Mouse (Mus musculus) gastrocnemius, postnatal 25 days (tissue): ENCODE measurements around the gene Arhgap35. TPM values are rescaled to one million over a fixed set of nuclear protein-coding genes. Genes with fewer than 3 reads are reported as not detected.
A peak's percentile ranks its signal among the peaks of the same experiment; 100 is the strongest.
"Not testable (repeated sequence)": the region's sequence is repeated elsewhere in the genome, so short reads cannot be mapped to it uniquely, and the experiment has no call there.

Experiments
- DNase-seq: peaks from one replicate; pipeline ENCODE4 v3.0.0; 2022
- long read RNA-seq, 2 experiments: library from polyadenylated mRNA; stranded (forward); transcript quantifications; one replicate each; pipeline ENCODE4 v2.0.0; 2021
- total RNA-seq, 2 experiments: library from RNA; stranded (reverse); gene quantifications; 1 replicate in 1 of 2; 2 replicates in 1 of 2; pipeline ENCODE4 v1.2.3; 2021

The Arhgap35 gene
- 10 to 100 TPM; 15.3 to 16.5 TPM for total RNA-seq
- long read RNA-seq, experiment 1, partial matches to known transcripts, result 0 of 44 reads
- long read RNA-seq, experiment 1, other reads (novel, unspliced or antisense), result 44 of 44 reads
- long read RNA-seq, experiment 2, partial matches to known transcripts, result 0 of 26 reads
- long read RNA-seq, experiment 2, other reads (novel, unspliced or antisense), result 26 of 26 reads

DNA sequence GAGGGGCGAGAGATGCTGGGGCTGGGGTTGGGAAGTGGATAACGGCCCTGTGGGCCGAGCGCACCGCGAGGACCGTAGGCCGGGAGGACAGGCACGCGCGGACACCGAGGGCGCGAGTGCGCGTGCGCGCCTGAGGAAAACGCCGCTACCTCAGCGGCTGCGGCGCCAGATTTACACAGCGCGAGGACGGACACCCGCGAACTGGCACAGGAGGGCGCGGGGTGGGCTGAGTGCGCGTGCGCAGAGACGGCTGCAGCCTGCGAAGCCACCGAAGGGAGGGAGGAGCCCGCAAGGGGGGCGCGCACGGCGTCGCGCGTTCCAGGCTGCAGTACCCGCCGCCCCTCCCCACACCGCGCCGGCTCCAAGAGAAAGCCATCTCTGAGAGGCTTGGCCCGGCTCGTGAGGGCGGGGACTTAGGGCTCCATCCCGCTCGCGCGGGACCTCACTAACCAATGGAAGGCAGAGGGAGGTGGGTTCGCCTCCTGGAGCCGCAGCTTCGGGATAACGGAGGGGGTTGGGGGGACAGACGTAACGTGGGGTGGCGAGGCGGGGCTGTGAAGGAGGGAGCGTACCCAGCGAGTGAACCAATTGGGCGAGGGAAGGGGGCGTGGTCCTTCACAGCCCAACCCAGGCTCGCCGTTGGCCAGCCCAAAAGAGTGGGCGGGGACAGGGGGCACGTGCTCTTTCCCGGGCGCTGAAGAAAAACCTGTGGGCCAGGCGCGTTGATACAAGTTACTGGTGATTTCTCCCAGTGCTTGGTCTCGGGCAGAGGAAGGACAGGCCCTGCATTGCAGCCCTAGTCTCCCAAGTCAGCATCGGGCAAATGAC lies at the start of gene Arhgap35:
Gene Arhgap35, minus strand, starts transcription at position 106 of the 828 bp plus-strand sequence.
- peak; percentile 100 for DNase-seq

DNA sequence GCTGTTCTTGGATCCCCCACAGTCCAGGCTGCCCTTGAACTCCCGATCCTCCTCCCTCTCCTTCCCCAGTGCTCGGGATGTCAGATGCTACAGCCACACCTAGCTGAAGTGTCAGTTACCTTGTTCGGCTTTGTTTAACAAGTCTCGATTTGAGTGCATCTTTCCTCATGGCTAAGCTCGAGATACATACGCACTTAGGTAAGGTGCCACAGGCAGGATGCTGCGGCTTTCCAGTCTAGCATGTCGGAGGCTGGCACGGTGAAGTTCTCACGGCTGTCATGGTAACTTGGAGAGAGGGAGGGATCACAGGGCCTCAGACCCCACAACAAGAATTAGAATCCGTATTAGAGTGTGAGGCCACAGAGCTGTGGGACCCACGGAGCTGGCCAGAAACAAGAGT lies 29.5 kb upstream of the Arhgap35 start:
- DNase-seq, result no peak

DNA sequence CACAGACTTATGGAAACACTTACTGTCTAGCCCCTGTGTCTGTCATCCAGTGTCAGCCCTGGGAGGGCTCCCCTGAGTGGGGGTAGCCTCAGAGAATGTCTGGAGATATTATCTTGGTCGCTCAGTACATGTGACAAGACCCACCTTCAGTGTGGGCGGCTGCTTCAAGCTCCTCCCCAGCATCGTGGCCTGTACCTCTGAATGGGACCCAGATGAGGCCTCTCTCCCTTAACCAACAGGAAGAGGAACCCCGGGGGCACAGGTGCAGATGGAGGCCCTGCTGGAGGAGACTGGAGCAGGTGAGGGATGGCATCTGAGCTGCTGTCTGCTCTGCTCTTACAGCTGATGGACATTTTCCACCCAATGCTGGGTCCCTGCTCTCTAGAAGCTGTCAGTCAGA lies 28.3 kb upstream of the Arhgap35 start:
- DNase-seq, result not testable (repeated sequence)

DNA sequence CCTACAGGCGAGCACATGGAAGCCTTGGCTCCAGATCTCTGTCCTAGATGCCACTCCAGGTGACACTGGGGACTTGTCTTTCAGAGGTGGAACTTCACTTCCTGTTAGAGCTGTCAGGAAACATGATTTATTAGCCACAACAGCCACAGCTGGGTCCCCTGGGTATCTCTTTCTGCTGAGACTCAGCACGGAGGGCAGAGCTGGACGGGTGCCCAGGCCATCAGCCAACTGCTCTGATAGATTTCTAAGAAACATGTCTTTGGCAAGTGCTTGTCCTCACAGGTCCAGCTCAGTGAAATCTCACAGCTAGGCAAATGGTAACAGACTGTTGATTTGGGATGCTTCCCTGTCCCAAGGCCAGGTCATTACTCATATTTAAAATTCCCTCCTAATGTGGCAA lies 24.2 kb upstream of the Arhgap35 start:
- DNase-seq, result peak; percentile 83

DNA sequence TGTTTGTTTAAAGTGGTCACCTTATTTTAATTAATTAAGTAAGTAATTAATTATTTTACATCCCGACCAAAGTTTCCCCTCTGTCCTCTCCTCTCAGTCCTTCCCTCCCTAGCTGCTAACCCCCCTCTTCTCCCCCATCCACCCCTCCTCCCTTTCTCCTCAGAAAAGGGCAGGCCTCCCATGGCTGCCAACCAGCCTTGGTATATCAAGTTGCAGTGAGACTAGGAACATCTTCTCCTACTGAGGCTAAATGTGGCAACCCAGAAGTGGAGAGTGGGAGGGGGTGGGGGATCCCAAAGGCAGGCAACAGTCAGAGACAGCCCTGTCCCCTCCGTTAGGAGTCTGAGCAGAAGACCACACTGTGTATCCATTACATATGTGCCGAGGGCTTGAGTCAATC lies 20.3 kb upstream of the Arhgap35 start:
- peak; percentile 49 for DNase-seq

DNA sequence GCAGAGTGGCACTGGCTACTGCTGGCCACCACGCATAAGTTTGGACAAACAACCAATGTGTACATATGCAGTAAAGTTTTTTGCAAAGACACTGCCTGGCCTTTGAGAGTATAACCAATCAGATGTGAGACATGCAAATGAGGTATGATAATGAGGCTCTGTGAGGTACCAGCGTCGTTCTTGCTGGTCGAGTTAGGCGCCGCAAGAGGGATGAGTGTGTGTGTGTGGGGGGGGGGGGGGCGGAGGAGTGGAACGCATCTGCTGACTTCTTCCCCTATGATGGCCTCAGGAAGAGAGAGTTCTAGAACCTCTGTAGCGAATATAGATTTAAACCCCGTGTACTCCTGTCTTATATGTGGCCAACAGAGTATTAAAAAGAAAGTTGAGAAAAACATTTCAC lies 19.1 kb upstream of the Arhgap35 start:
- DNase-seq, result not testable (repeated sequence)

DNA sequence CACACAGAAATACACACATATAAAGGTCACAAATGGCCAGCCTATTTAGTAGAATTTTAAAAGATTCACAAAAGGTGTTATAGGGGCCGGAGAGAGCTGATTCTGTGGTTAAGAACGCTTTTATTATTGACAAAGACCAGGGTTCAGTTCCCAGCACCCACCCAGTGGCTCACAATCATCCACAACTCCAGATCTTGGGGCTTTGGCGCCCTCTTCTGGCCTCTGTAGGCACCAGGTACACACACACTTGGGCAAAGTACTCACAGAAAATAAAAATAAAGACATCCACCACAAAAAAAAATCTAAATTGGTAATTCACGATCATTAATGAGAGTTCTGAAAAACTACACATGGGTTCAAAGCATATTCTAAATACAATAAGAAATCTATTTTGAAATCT lies 17.1 kb upstream of the Arhgap35 start:
- no peak for DNase-seq

DNA sequence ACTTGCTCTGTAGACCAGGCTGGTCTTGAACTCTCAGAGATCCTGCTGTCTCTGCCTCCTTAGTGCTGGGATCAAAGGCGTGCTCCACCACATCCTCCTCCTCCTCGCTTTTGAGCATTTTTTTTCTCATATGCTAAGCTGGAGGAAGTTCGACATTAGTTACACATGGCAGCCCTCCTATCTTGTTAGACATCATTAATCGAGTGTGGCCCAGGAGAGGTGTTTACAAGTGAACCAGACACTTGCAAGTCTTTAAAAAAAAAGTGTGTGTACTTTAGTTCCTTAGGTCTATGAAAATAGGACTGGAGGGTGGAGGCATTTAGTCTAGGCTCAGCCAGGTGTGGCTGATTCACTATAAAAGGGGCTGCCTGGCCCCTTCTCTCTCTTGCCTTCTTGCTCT lies 16.2 kb upstream of the Arhgap35 start:
- DNase-seq, result no peak

DNA sequence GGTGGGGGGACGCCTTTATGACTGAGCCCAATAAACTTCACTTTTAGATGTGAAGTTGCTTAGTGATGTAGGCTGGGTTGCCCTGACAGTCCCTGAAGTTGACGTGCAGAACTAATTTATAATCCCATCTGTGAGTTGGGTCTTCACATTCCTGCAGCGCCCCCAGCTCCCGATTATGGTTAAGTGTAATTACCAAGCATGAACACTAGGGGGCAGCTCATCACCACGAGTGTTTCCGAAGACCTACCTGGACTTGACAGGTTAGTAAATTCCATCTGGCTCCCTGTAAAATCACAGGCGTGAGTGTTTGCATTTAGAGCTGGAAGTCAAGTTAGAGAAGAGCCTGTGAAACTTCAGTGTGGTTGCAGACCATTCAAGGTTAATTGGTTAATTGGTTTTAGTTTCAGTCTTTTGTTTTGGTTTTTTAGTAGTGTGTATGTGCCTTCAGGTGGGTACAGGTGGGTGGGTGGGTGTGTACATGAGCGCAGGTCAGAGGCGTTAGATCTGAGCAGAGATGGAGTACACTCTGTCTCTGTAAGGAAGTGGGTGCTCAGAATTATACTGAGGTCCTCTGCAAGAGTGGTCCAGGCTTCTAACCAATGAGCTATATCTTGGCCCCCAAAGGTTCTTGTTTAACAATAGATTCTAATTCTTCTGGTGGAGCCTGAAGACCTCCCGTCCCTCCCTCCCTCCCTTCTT lies 15.0 kb upstream of the Arhgap35 start:
- no peak for DNase-seq

DNA sequence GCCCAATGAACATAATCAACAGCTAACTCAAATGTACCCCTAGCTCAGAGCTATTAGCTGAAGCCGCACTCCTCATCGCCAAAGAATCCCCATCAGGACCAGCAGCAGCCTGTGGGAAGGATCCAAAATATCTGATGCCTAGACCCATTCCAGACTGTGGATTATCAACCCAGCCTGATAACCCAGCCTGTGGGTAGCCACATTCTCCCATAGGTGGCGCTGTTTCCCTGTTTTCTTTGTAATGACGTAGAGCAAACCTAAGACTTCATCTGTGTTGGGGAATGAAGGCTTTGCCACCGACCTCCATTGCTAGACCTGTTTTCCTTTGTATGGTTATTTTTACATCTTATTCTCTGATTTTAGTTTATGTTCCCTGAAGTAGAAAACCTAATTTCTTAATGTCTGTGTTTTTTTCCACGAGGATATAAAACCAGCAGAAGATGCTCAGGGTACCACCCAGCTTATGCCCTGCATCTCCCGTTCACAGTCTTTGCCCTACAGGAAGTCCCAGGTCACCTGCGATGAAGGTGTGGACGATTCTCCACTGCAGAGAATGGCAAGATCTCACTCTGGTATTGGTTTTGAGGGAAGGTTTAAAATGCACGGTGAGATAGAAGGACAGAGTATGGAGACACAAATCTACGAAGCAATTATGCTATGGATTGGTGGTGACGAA lies 13.4 kb upstream of the Arhgap35 start:
- no peak for DNase-seq

DNA sequence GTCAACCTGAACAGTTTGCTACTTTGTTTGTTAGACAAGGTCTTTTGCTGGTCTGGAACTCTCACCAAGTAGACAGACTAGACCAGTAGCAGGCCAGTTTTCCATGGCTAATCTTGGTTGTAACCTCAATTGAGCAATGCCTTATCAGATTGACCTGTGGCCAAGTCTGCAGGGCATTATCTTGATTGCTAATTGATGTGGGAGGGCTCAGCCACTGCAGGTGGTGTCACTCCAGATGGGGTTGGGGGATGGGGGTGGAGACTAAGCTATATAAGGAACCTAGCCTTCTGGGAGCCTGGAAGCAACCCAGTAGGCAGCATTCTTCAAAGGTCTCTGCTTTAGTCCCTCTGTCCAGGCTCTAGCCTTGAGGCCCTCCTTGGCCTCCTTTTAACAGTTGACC lies 8.9 kb upstream of the Arhgap35 start:
- DNase-seq, result no peak

DNA sequence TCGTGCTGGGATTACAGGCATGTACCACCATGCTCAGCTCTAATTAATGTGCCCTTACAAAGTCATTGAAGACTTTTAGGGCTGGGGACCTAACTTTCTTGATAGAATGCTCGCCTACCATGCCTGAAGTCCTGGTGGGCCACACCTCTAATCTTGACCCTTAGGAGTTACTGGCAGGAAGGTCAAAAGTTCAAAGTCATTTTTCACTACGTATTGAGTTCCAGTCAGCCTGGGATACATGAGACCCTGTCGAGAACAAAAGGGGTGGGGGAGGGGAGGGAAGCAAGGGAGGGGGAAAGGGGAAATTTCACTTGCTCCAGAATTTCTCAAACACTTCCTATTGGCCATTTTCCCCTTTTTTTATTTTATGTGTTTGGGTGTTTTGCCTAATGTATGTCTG lies 8.3 kb upstream of the Arhgap35 start:
- no peak for DNase-seq

DNA sequence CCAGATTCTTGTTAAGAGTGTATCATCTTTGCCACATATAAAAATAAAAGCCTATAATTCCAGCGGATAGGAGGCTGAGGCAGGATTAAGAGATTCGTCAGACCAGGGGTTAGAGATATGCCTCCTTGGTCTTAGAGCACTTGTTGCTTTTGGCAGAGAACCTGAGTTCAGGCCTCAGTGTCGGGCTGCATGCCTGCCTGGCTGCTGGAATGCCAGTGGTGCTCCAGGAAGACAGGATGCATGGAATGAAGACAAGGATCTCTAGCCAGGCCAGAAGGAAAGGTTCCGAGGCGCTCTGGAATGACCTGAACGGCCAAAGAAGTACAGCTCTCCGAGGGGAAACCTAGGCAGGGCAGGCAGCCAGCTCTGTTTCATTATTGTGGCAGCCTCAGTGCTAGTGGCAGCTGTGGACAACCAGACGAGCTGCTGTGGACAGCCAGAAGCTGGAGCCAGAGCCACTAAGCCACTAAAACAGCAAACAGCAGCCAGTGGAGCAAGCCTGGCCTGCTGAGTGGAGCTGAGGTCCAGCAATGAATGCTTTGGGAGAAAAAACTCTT lies 6.4 kb upstream of the Arhgap35 start:
- DNase-seq, result no peak

DNA sequence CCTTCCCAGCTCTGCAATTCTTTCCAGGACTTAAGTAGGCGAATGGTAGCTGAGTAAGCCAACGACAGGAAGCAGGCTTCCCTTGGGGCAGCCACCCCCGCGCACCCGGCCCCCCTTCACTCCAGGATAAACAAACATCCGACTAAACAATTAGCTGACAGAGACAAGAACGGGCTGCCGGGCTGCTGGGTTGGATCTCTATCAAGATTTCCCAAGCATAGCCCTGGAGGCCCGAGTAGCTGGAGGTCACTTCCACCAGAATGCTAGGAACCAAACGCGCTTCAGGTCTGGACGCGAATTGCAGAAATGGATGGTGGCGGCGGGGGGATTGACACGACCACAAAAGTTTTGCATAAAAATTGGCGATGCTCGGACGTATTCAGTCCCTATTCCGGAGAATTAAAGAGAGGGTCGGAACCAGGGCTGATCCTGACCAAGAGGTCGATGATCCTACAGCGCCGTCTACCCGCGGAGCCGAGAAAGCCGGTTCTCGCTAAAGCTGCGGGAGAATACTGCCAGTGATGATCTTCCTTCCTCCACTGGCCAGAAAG lies 3.9 kb upstream of the Arhgap35 start:
- DNase-seq, result peak; percentile 77

DNA sequence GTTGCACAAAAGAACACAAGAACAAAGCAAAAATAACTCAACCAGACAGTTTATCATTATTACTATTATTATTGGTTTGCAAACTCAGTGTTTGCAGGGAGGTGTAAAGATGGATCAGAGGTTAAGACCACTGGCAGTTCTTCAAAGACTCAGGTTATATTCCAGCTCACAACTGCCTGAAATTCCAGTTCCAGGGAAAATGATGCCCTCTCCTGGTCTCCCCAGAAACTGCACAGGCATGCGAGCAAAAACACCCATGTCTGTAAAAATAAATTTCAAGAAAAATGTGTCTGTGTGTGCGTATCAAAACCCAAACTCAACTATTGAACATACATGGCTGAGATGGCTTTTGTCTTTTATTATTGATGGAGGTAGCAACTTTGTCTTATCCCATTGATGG lies 2.3 kb upstream of the Arhgap35 start:
- DNase-seq, result no peak

DNA sequence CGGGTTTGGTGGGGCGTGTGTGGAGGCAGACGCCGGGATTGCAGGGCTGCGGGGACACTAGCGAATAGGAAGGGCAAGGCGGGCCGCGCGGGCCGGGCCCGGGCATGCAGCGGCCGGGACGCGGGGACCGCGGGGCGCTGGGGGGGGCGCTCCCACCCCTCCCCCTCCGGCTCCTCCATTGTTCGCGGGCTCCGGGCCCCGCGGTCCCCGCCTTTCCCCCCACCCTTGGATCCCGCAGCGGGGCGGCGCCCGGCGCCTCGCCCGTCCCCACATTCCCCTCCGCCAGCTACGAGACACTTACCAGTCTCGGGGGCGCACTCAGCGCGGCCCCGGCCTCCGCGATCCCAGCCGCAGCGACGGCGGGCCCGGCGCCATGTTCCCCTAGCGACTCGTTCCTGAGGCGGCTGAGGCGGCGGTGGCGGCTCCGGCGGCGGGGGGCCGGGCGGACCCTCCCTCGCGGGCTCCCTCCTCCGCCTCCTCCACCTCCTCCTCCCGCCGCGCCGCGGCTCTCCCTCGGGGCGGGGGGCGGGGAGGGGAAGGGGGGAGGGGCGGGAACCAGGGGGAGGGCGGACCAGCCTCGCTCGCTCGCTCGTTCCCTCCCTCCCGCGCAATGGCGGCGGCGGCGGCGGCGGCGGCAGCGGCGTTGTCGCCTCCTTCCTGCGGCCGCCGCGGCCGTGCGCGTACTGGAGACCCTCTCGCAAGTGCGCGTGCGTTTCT lies 464 bp downstream of the Arhgap35 start:
- peak; percentile 84 for DNase-seq

DNA sequence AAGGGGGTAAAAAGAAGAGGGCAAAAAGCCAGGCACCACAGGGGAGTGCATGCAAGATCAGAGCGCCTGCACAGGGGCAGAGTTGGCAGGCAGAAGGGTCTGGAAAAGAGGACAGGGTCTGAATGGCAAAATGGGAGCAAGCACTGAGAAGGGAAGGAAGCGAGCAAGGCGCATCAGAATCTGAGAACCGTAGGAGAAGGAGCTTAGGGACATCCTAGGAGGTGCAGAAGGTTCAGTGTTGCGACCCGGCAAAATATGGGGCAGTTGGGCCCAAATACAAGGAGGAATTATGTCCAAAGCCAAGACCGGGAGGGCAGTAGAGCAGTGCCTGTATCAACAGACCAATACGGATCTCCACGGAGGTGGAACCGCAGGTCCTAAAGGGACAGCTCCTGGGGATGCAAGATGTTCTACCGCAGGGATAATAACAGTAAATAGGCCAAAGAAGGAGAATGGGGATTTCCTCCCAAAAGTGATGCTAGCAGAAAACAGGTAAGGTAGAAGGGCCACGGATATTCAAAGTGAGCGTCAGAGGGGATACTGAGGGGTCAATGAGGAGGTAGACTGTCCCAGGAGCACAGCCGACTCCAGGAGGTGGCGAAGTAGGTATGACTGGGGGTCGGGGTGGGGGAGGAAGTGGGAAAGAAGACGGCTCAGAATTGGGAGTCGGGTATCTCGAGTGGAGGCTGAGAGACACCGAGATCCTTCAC lies 1.2 kb downstream of the Arhgap35 start:
- DNase-seq, result no peak

DNA sequence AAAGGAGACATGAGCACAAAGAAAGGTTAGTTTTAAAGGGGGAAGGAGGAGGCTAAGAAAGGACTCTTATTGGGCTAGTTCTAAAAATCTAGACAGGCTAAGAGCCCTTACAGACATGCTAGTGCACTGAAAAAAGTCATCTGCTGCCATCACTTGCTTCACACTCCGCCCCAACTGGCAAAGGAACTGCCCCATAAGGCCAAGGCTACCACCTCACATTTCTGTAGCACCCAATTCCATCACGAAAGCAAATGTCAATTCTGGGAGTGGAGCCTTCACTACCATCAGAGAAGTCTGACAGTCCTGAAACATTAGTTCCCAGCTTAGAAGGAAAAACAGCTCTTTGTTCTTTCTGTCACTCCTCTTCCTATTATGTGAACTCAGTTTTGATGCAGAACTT lies 4.4 kb downstream of the Arhgap35 start:
- DNase-seq, result no peak

DNA sequence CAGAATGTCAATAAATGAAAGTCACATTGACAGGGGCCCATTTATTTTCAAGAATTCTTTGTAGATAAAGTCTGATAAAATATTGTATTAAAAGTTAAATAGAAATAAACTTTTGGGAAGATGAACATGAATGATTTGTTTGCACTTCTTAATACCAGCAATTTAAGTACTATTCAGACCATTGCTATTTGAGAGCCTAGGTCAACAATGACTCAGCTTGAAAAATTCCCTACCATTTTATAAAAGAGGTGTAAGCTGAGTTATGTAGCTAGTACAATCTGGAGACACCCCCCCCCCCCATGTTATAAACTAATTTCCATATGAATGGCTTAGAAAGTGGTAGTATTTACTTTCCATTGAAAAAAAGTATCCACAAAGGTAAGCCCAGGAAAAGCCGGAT lies 5.8 kb downstream of the Arhgap35 start:
- no peak for DNase-seq

DNA sequence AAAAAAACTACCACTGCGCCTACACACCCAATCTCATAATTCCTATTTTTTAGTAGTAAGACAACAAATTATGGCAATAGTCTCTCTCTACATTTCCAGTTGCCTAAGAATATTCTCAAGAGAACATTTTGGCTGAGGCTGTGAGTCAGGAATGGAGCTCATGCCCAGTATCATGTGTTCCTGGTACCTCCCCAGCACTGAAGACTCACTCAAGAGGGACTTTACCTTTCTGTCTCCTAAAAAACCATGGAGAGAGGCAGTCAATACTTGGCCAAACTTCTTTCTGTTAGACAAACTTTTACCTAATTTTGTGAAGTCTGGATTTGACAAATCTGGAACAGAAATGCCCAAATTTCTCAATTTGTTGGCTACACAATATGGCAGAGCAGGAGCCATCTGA lies 6.7 kb downstream of the Arhgap35 start:
- no peak for DNase-seq

DNA sequence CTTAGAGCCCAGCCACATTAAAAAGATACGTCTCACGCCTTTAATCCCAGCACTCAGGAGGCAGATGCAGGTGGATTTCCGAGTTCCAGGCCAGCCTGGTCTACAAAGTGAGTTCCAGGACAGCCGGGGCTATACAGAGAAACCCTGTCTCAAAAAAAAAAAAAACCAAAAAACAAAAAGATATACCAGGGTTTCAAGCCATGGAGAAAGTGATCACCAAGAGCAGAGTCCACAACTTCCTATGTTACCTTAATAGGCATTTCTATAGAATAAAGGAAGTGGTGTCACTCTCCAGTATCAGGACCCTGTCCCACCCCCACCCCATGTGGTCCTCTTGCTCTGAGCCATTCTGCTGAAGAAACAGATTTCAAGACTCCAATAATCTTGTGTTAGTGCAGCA lies 8.0 kb downstream of the Arhgap35 start:
- DNase-seq, result not testable (repeated sequence)
